Mouse (Mus musculus) myocyte (in vitro differentiated cells): ENCODE measurements at regions not wholly inside any gene's neighbourhood (a gene's known extent, or its start where the extent isn't known, plus 50 kb on each side); places are given as distances from the start of the nearest gene placed in this dataset.

Experiments
- POLR2A ChIP-seq: IDR thresholded peaks from one replicate; pipeline ENCODE4 v1.6.1; 2011; ENCODE audit warnings: low read depth, mild to moderate bottlenecking, control low read depth, moderate library complexity; ENCODE audit not compliant: insufficient read length
- TCF12 ChIP-seq: IDR thresholded peaks from one replicate; pipeline ENCODE4 v1.6.1; 2011; ENCODE audit warnings: mild to moderate bottlenecking, control low read depth; ENCODE audit not compliant: poor library complexity, insufficient read depth, severe bottlenecking

- TF ChIP-seq POLR2A (no peak), TCF12 (no peak)
These were observed 99.2 kb downstream of the Minar1 start for GRCm38 (mm10) chr9:89523705-89524104.
